Mouse (Mus musculus) forebrain, postnatal 0 days (tissue): ENCODE measurements at regions not wholly inside any gene's neighbourhood (a gene's known extent, or its start where the extent isn't known, plus 50 kb on each side); places are given as distances from the start of the nearest gene placed in this dataset.

Experiments used
- ATAC-seq: fragments of 200-750 bp; cut with Nextera tagmentation; 2 replicates; pipeline ENCODE4 v1.8.0; 2017; ENCODE audit warnings: mild to moderate bottlenecking, moderate library complexity
- DNase-seq: peaks from one replicate; pipeline ENCODE4 v3.0.0-alpha.2; 2015
- H3K27ac ChIP-seq: fragments of 300-500 bp; sonication (generic); 2 replicates; pipeline ENCODE4 v1.5.1; 2014; ENCODE audit warnings: low read depth, mild to moderate bottlenecking, antibody characterized with exemption, low read length, moderate library complexity, mixed read lengths
- H3K27me3 ChIP-seq: fragments of 300-500 bp; sonication (generic); 2 replicates; pipeline ENCODE4 v1.6.1; 2014; ENCODE audit warnings: mild to moderate bottlenecking, low read length, mixed read lengths; ENCODE audit not compliant: insufficient read depth
- H3K36me3 ChIP-seq: fragments of 300-500 bp; sonication (generic); 2 replicates; pipeline ENCODE4 v1.6.1; 2014; ENCODE audit warnings: mild to moderate bottlenecking, moderate library complexity; ENCODE audit not compliant: insufficient read depth
- H3K4me1 ChIP-seq: fragments of 300-500 bp; sonication (generic); 2 replicates; pipeline ENCODE4 v1.6.1; 2014; ENCODE audit warnings: antibody characterized with exemption; ENCODE audit not compliant: insufficient read depth
- H3K4me2 ChIP-seq: fragments of 300-500 bp; sonication (generic); 2 replicates; pipeline ENCODE4 v1.6.1; 2014; ENCODE audit warnings: low read depth, mild to moderate bottlenecking, moderate library complexity
- H3K4me3 ChIP-seq: fragments of 300-500 bp; sonication (generic); 2 replicates; pipeline ENCODE4 v1.5.1; 2014; ENCODE audit warnings: low read depth, low read length, mixed read lengths
- H3K9ac ChIP-seq: fragments of 300-500 bp; sonication (generic); 2 replicates; pipeline ENCODE4 v1.6.1; 2014; ENCODE audit warnings: mild to moderate bottlenecking
- H3K9me3 ChIP-seq: fragments of 300-500 bp; sonication (generic); 2 replicates; pipeline ENCODE4 v1.6.1; 2016; ENCODE audit warnings: low read length
- CTCF ChIP-seq: sonication (generic); IDR thresholded peaks from 2 replicates; pipeline ENCODE4 v1.5.1; 2016; ENCODE audit warnings: antibody characterized with exemption, control low read depth, low read depth
- WGBS: fragments of 180-500 bp; shearing (Covaris S2); extraction: QIAGEN DNeasy Blood & Tissue Kit; methylation state at CpG from one replicate; pipeline ENCODE4 v1.1.7; 2014; 5-methylcytosine and 5-hydroxymethylcytosine counted together

- no peak overlapping the region for H3K27ac ChIP-seq
- no peak for ATAC-seq
- DNase-seq = no peak
Observed at GRCm38 (mm10) chr3:16923234-16923914, 917.1 kb upstream of the Gm5150 start.

GRCm38 (mm10) chr3:16921330-16921729 lies 915.1 kb upstream of the Gm5150 start:
- peak; percentile 69 for ATAC-seq

More at GRCm38 (mm10) chr3:16923234-16923914, 917.1 kb upstream of the Gm5150 start:
- Histone ChIP-seq H3K9me3 (no peaks in the 10 kb centered on the region), H3K4me2 (no peak overlapping the region), H3K27me3 (no peaks in the 10 kb centered on the region), H3K4me1 (no peaks in the 10 kb centered on the region), H3K4me3 (no peak overlapping the region), H3K36me3 (no peaks in the 10 kb centered on the region), H3K9ac (no peak overlapping the region)
- TF ChIP-seq CTCF = no peak

GRCm38 (mm10) chr3:16918374-16918773 lies 912.1 kb upstream of the Gm5150 start:
- Histone ChIP-seq H3K9me3 (no peaks in the 10 kb centered on the region), H3K27me3 (no peaks in the 10 kb centered on the region), H3K36me3 (no peaks in the 10 kb centered on the region), H3K4me2 (no peak overlapping the region), H3K27ac (no peak overlapping the region), H3K9ac (no peak overlapping the region), H3K4me1 (no peaks in the 10 kb centered on the region), H3K4me3 (no peak overlapping the region)
- DNase-seq = no peak
- 57% methylated on average over 2 of the region's 2 CpGs for WGBS
- ATAC-seq = no peak
- no peak for TF ChIP-seq CTCF

More at GRCm38 (mm10) chr3:16921330-16921729, 915.1 kb upstream of the Gm5150 start:
- H3K4me3 ChIP-seq = peak overlapping the region; percentile 0; the same call in 1 of the 2 replicates
- H3K36me3 ChIP-seq = no peaks in the 10 kb centered on the region
- no peak for TF ChIP-seq CTCF
- DNase-seq = peak; percentile 41
- H3K9ac ChIP-seq = no peak overlapping the region
- 13% methylated on average over 6 of the region's 6 CpGs for WGBS
- H3K27ac ChIP-seq = peak overlapping the region; percentile 6; the same call in 1 of the 2 replicates
- no peaks in the 10 kb centered on the region for H3K9me3 ChIP-seq
- no peaks in the 10 kb centered on the region for H3K27me3 ChIP-seq
- peak overlapping the region; percentile 15 for H3K4me2 ChIP-seq
- H3K4me1 ChIP-seq = no peaks in the 10 kb centered on the region

GRCm38 (mm10) chr3:16916072-16916403 lies 909.8 kb upstream of the Gm5150 start:
- no peaks in the 10 kb centered on the region for H3K9me3 ChIP-seq
- no peak overlapping the region for H3K4me2 ChIP-seq
- no peak overlapping the region for H3K9ac ChIP-seq
- TF ChIP-seq CTCF = no peak
- no peaks in the 10 kb centered on the region for H3K4me1 ChIP-seq
- H3K27ac ChIP-seq = no peak overlapping the region
- no peaks in the 10 kb centered on the region for H3K36me3 ChIP-seq
- no peak overlapping the region for H3K4me3 ChIP-seq
- H3K27me3 ChIP-seq = no peaks in the 10 kb centered on the region
- no peak for ATAC-seq
- 76% methylated on average over 2 of the region's 2 CpGs for WGBS
- no peak for DNase-seq

- H3K36me3 ChIP-seq = no peaks in the 10 kb centered on the region
- no peak for TF ChIP-seq CTCF
- no peak overlapping the region for H3K27ac ChIP-seq
- H3K4me1 ChIP-seq = no peaks in the 10 kb centered on the region
- no peak overlapping the region for H3K4me3 ChIP-seq
- H3K9ac ChIP-seq = no peak overlapping the region
- H3K9me3 ChIP-seq = no peaks in the 10 kb centered on the region
- WGBS = 88% methylated on average over 2 of the region's 2 CpGs
- H3K4me2 ChIP-seq = no peak overlapping the region
- DNase-seq (no peak), ATAC-seq (no peak)
- H3K27me3 ChIP-seq = no peaks in the 10 kb centered on the region
Observed at GRCm38 (mm10) chr3:16915389-16916071, 909.3 kb upstream of the Gm5150 start.

- H3K27me3 ChIP-seq = no peaks in the 10 kb centered on the region
- H3K27ac ChIP-seq = no peak overlapping the region
- no peak for ATAC-seq
- H3K4me1 ChIP-seq = no peaks in the 10 kb centered on the region
- H3K36me3 ChIP-seq = no peaks in the 10 kb centered on the region
- H3K9me3 ChIP-seq = no peaks in the 10 kb centered on the region
- 84% methylated on average over 1 of the region's 1 CpGs for WGBS
- H3K4me2 ChIP-seq = no peak overlapping the region
- no peak overlapping the region for H3K9ac ChIP-seq
- no peak overlapping the region for H3K4me3 ChIP-seq
- no peak for DNase-seq
- TF ChIP-seq CTCF = no peak
Observed at GRCm38 (mm10) chr3:16888132-16888531, 881.9 kb upstream of the Gm5150 start.

GRCm38 (mm10) chr3:16872337-16873117 lies 866.3 kb upstream of the Gm5150 start:
- Histone ChIP-seq H3K36me3 (no peaks in the 10 kb centered on the region), H3K4me2 (no peak overlapping the region), H3K27ac (no peak overlapping the region), H3K27me3 (no peaks in the 10 kb centered on the region), H3K4me1 (no peaks in the 10 kb centered on the region), H3K9ac (no peak overlapping the region), H3K4me3 (no peak overlapping the region), H3K9me3 (no peaks in the 10 kb centered on the region)
- TF ChIP-seq CTCF = no peak
- DNase-seq (no peak), ATAC-seq (no peak)
- WGBS = 74% methylated on average over 2 of the region's 2 CpGs
